Mouse (Mus musculus): ENCODE results near the gene Mroh7. TPM values are rescaled to one million over a fixed set of nuclear protein-coding genes. Genes with fewer than 3 reads are reported as not detected.
"Not testable (repeated sequence)": the region's sequence is repeated elsewhere in the genome, so short reads cannot be mapped to it uniquely, and the experiment has no call there.

The Mroh7 gene
- not detected in 2 replicates for polyA plus RNA-seq (2012; ENCODE audit: insufficient read depth, insufficient read length, missing spikeins)

GRCm38 (mm10) chr4:106730814-106731213, at the start of gene Mroh7:
Gene Mroh7, minus strand, starts transcription at chr4:106730925.
- TF ChIP-seq POLR2A (IDR thresholded peaks at IDR 0.05; ENCODE audit: borderline replicate concordance, low read depth, low read length) (no peak), CTCF (IDR thresholded peaks at IDR 0.05; ENCODE audit: low read depth, low read length) (no peak)
- no peaks in the 10 kb centered on the region for H3K4me1 ChIP-seq (ENCODE audit: control insufficient read depth, insufficient read depth, low read length)

GRCm38 (mm10) chr4:106780045-106780444, 49.3 kb upstream of the Mroh7 start:
- peaks cover 7% of the 10 kb centered on the region for H3K4me1 ChIP-seq (ENCODE audit: control insufficient read depth, insufficient read depth, low read length)
- no peak overlapping the region for H3K4me3 ChIP-seq (ENCODE audit: insufficient read depth, low read length)
- no peak for TF ChIP-seq POLR2A (IDR thresholded peaks at IDR 0.05; ENCODE audit: borderline replicate concordance, low read depth, low read length)
- no peak for TF ChIP-seq CTCF (IDR thresholded peaks at IDR 0.05; ENCODE audit: low read depth, low read length)
- no peak overlapping the region for H3K27ac ChIP-seq (ENCODE audit: insufficient read depth, low read depth, low read length)

More at GRCm38 (mm10) chr4:106730814-106731213, at the start of gene Mroh7:
- no peak within 1 kb of the TSS for H3K27ac ChIP-seq (ENCODE audit: insufficient read depth, low read depth, low read length)
- H3K4me3 ChIP-seq (ENCODE audit: insufficient read depth, low read length) = no peak within 1 kb of the TSS

GRCm38 (mm10) chr4:106778116-106778788, 47.5 kb upstream of the Mroh7 start:
- H3K4me3 ChIP-seq (ENCODE audit: insufficient read depth, low read length) = no peak overlapping the region
- no peak for TF ChIP-seq CTCF (IDR thresholded peaks at IDR 0.05; ENCODE audit: low read depth, low read length)
- TF ChIP-seq POLR2A (IDR thresholded peaks at IDR 0.05; ENCODE audit: borderline replicate concordance, low read depth, low read length) = no peak
- H3K4me1 ChIP-seq (ENCODE audit: control insufficient read depth, insufficient read depth, low read length) = peaks cover 7% of the 10 kb centered on the region
- no peak overlapping the region for H3K27ac ChIP-seq (ENCODE audit: insufficient read depth, low read depth, low read length)

- Histone ChIP-seq H3K4me1 (ENCODE audit: control insufficient read depth, insufficient read depth, low read length) (peaks cover 7% of the 10 kb centered on the region), H3K4me3 (ENCODE audit: insufficient read depth, low read length) (no peak overlapping the region), H3K27ac (ENCODE audit: insufficient read depth, low read depth, low read length) (no peak overlapping the region)
- TF ChIP-seq CTCF (IDR thresholded peaks at IDR 0.05; ENCODE audit: low read depth, low read length) (no peak), POLR2A (IDR thresholded peaks at IDR 0.05; ENCODE audit: borderline replicate concordance, low read depth, low read length) (no peak)
Observed at GRCm38 (mm10) chr4:106776998-106777397, 46.3 kb upstream of the Mroh7 start.

GRCm38 (mm10) chr4:106775767-106776166, 45.0 kb upstream of the Mroh7 start:
- H3K4me1 ChIP-seq (ENCODE audit: control insufficient read depth, insufficient read depth, low read length); H3K27ac ChIP-seq (ENCODE audit: insufficient read depth, low read depth, low read length); H3K4me3 ChIP-seq (ENCODE audit: insufficient read depth, low read length): not testable (repeated sequence)

GRCm38 (mm10) chr4:106772558-106772957, 41.8 kb upstream of the Mroh7 start:
- no peak overlapping the region for H3K4me3 ChIP-seq (ENCODE audit: insufficient read depth, low read length)
- TF ChIP-seq CTCF (IDR thresholded peaks at IDR 0.05; ENCODE audit: low read depth, low read length) = no peak
- no peak for TF ChIP-seq POLR2A (IDR thresholded peaks at IDR 0.05; ENCODE audit: borderline replicate concordance, low read depth, low read length)
- no peaks in the 10 kb centered on the region for H3K4me1 ChIP-seq (ENCODE audit: control insufficient read depth, insufficient read depth, low read length)
- no peak overlapping the region for H3K27ac ChIP-seq (ENCODE audit: insufficient read depth, low read depth, low read length)

- TF ChIP-seq POLR2A (IDR thresholded peaks at IDR 0.05; ENCODE audit: borderline replicate concordance, low read depth, low read length) (no peak), CTCF (IDR thresholded peaks at IDR 0.05; ENCODE audit: low read depth, low read length) (no peak)
- Histone ChIP-seq H3K27ac (ENCODE audit: insufficient read depth, low read depth, low read length) (no peak overlapping the region), H3K4me1 (ENCODE audit: control insufficient read depth, insufficient read depth, low read length) (no peaks in the 10 kb centered on the region), H3K4me3 (ENCODE audit: insufficient read depth, low read length) (no peak overlapping the region)
Observed at GRCm38 (mm10) chr4:106769306-106769705, 38.6 kb upstream of the Mroh7 start.

- Histone ChIP-seq H3K4me3 (ENCODE audit: insufficient read depth, low read length) (no peak overlapping the region), H3K4me1 (ENCODE audit: control insufficient read depth, insufficient read depth, low read length) (no peaks in the 10 kb centered on the region), H3K27ac (ENCODE audit: insufficient read depth, low read depth, low read length) (no peak overlapping the region)
- TF ChIP-seq CTCF (IDR thresholded peaks at IDR 0.05; ENCODE audit: low read depth, low read length) (no peak), POLR2A (IDR thresholded peaks at IDR 0.05; ENCODE audit: borderline replicate concordance, low read depth, low read length) (no peak)
Observed at GRCm38 (mm10) chr4:106764166-106764565, 33.4 kb upstream of the Mroh7 start.

GRCm38 (mm10) chr4:106751726-106752125, 21.0 kb upstream of the Mroh7 start:
- Histone ChIP-seq H3K4me1 (ENCODE audit: control insufficient read depth, insufficient read depth, low read length) (no peaks in the 10 kb centered on the region), H3K27ac (ENCODE audit: insufficient read depth, low read depth, low read length) (no peak overlapping the region), H3K4me3 (ENCODE audit: insufficient read depth, low read length) (no peak overlapping the region)
- TF ChIP-seq POLR2A (IDR thresholded peaks at IDR 0.05; ENCODE audit: borderline replicate concordance, low read depth, low read length) (no peak), CTCF (IDR thresholded peaks at IDR 0.05; ENCODE audit: low read depth, low read length) (no peak)

GRCm38 (mm10) chr4:106749699-106750098, 19.0 kb upstream of the Mroh7 start:
- Histone ChIP-seq H3K27ac (ENCODE audit: insufficient read depth, low read depth, low read length) (no peak overlapping the region), H3K4me3 (ENCODE audit: insufficient read depth, low read length) (no peak overlapping the region), H3K4me1 (ENCODE audit: control insufficient read depth, insufficient read depth, low read length) (no peaks in the 10 kb centered on the region)
- TF ChIP-seq POLR2A (IDR thresholded peaks at IDR 0.05; ENCODE audit: borderline replicate concordance, low read depth, low read length) = no peak
- 0 out of 2 replicates have a peak, but pooled peaks have one; percentile 14 for TF ChIP-seq CTCF (IDR thresholded peaks at IDR 0.05; ENCODE audit: low read depth, low read length)
